In the genomic region with DNA sequence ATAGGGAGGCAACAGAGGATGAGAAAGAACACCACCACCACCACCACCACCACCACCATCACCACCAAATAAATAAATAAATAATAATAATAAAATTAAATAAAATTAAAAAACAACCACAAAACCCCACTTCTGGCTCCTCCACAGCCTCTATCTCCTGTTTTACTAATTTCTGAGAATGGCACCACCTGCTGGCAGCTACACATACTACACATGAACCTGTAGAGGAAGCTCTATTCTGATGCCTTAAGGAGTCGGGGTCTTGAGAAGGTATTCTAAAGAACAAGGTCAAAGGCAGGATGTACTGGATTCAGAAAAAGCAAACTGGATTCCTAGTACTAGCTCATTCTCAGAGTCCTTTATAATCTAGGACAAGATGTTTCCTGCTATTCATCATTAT, we compare ENCODE assay signal across 8 mouse cellular contexts.
DNase-seq lines count a peak whose midpoint lies in the region; ATAC-seq and TF ChIP-seq lines count a peak whose summit lies in the region.

No protein-coding gene starts in this region.

- no peaks in the 10 kb centered on the region; the same call in 1 of the 2 replicates for H3K4me1 ChIP-seq in midbrain, embryonic 14.5 days (ENCODE audit: control insufficient read depth, insufficient read depth, low read length)
- H3K4me1 ChIP-seq in midbrain, embryonic 16.5 days (ENCODE audit: control insufficient read depth, insufficient read depth, low read length): peaks cover 6% of the 10 kb centered on the region; the same call in 1 of the 2 replicates
- H3K4me1 ChIP-seq in lung, postnatal 0 days (ENCODE audit: insufficient read depth, low read depth, low read length): no peaks in the 10 kb centered on the region

- no peak for TF ChIP-seq EP300 in lung, postnatal 0 days (IDR thresholded peaks at IDR 0.05)

- WGBS in midbrain, embryonic 14.5 days: 65% methylated on average over 1 of the region's 1 CpGs
- WGBS in midbrain, embryonic 16.5 days: 82% methylated on average over 1 of the region's 1 CpGs
- WGBS in lung, postnatal 0 days: 52% methylated on average over 1 of the region's 1 CpGs

- peak; percentile 19 to 81 for DNase-seq in frontal cortex, adult 2 months (ENCODE audit: extremely low spot score in 1 of 2, low spot score in 1 of 2)
- DNase-seq in midbrain, embryonic 14.5 days: peak; percentile 81
- peak; percentile 19 for DNase-seq in c-Kit-positive CD71-positive TER-119-negative erythroid progenitor cells, embryonic 14.5 days (ENCODE audit: low read depth)
- DNase-seq in heart, postnatal 36 days: peak; percentile 21 to 31
- peak; percentile 54 for DNase-seq in lung, postnatal 0 days (ENCODE audit: low spot score)
- peak; percentile 69 for DNase-seq in thymus, postnatal 4 days

- no peaks in the 10 kb centered on the region for H3K27me3 ChIP-seq in midbrain, embryonic 14.5 days (ENCODE audit: control insufficient read depth, insufficient read depth, low read length)
- H3K27me3 ChIP-seq in midbrain, embryonic 16.5 days (ENCODE audit: control insufficient read depth, insufficient read depth, low read depth, low read length): no peaks in the 10 kb centered on the region
- no peaks in the 10 kb centered on the region for H3K27me3 ChIP-seq in lung, postnatal 0 days (replicated peaks; ENCODE audit: insufficient read depth, low read length)

- no peaks in the 10 kb centered on the region for H3K36me3 ChIP-seq in midbrain, embryonic 14.5 days (ENCODE audit: control insufficient read depth, insufficient read depth, low read length)
- H3K36me3 ChIP-seq in midbrain, embryonic 16.5 days (ENCODE audit: control insufficient read depth, insufficient read depth, low read length): no peaks in the 10 kb centered on the region
- no peaks in the 10 kb centered on the region for H3K36me3 ChIP-seq in lung, postnatal 0 days (ENCODE audit: insufficient read depth, low read length)

- no peak for ATAC-seq in frontal cortex, adult (ENCODE audit: low TSS enrichment)
- ATAC-seq in midbrain, embryonic 14.5 days (ENCODE audit: low FRiP score, low TSS enrichment): no peak
- ATAC-seq in midbrain, embryonic 16.5 days: no peak
- no peak for ATAC-seq in lung, postnatal 0 days

- H3K4me2 ChIP-seq in midbrain, embryonic 14.5 days (ENCODE audit: low read length): no peak overlapping the region
- no peak overlapping the region for H3K4me2 ChIP-seq in midbrain, embryonic 16.5 days (ENCODE audit: low read length)
- no peak overlapping the region for H3K4me2 ChIP-seq in lung, postnatal 0 days (replicated peaks; ENCODE audit: low read depth, low read length)

- no peak overlapping the region for H3K4me3 ChIP-seq in midbrain, embryonic 14.5 days (replicated peaks; ENCODE audit: low read depth, low read length)
- H3K4me3 ChIP-seq in midbrain, embryonic 16.5 days (ENCODE audit: low read depth, low read length): no peak overlapping the region
- H3K4me3 ChIP-seq in lung, postnatal 0 days (ENCODE audit: low read depth, low read length): no peak overlapping the region

- peak; percentile 68 for TF ChIP-seq CTCF in lung, postnatal 0 days (IDR thresholded peaks at IDR 0.05)

- H3K27ac ChIP-seq in midbrain, embryonic 14.5 days (replicated peaks; ENCODE audit: low read depth, low read length): no peak overlapping the region
- H3K27ac ChIP-seq in midbrain, embryonic 16.5 days (ENCODE audit: low read length): no peak overlapping the region
- H3K27ac ChIP-seq in lung, postnatal 0 days (ENCODE audit: low read length): no peak overlapping the region

- intact Hi-C loops in heart, postnatal 36 days (cut with DNase I): no loop called here

- H3K9ac ChIP-seq in midbrain, embryonic 14.5 days (replicated peaks; ENCODE audit: low read length): no peak overlapping the region
- no peak overlapping the region for H3K9ac ChIP-seq in midbrain, embryonic 16.5 days (ENCODE audit: low read depth, low read length)
- H3K9ac ChIP-seq in lung, postnatal 0 days (replicated peaks; ENCODE audit: low read depth): no peak overlapping the region

- H3K9me3 ChIP-seq in midbrain, embryonic 14.5 days (ENCODE audit: control insufficient read depth, low read length): no peaks in the 10 kb centered on the region
- no peaks in the 10 kb centered on the region for H3K9me3 ChIP-seq in midbrain, embryonic 16.5 days (replicated peaks; ENCODE audit: control insufficient read depth, low read length, poor library complexity, severe bottlenecking)
- no peaks in the 10 kb centered on the region for H3K9me3 ChIP-seq in lung, postnatal 0 days (ENCODE audit: low read length)

Comparison
In these comparisons a context has a peak if more than half of its experiments do, and no peak if none do; other contexts are left out.
1. DNase-seq: peak in every context shown above with its lines; median percentile 81 in midbrain, embryonic 14.5 days; 69 in thymus, postnatal 4 days; 54 in lung, postnatal 0 days; 50 in frontal cortex, adult 2 months; 26 in heart, postnatal 36 days; 19 in c-Kit-positive CD71-positive TER-119-negative erythroid progenitor cells, embryonic 14.5 days.